Mouse (Mus musculus) CH12F3 (cell line): ENCODE measurements around the gene Neurog2.

ENCODE experiments used
- in situ Hi-C: fragments of 300-500 bp; cut with MboI; formaldehyde crosslinking; loops from 2 replicates; pipeline ENCODE4 v1.14.3; 2020; ENCODE audit warnings: low sequenced_read_pairs

The Neurog2 gene

GRCm38 (mm10) chr3:127633080-127634032, at the start of gene Neurog2:
Neurog2 (plus strand) TSS chr3:127633135.
- in situ Hi-C loops: loop anchor here (25.0 kb wide), 1 partner anchor 304 kb away; no protein-coding TSS in a partner anchor

DNA sequence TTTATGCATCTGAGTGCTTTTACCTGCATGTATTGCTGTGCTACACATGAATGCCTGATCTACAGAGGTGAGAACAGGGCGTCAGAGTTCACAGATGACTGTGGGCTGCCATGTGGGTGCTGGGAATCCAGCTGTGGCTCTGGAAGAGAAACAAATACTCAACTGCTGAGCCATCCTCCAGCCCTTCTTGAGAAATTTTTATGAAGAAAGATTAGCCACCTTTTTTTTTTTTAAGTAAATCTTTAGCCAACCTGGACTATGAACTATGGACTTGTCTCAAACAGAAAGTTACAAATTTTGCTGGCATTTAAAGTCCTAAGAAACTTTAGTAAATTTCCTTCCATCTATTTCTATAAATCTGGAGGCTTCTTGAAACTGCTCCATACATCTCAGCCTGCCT, 35.8 kb upstream of the Neurog2 start:
- in situ Hi-C loops: no loop called here

GRCm38 (mm10) chr3:127608109-127608508, 24.8 kb upstream of the Neurog2 start:
- in situ Hi-C loops: no loop called here

- in situ Hi-C loops: loop anchor here (25.0 kb wide), 1 partner anchor 312 kb away; no protein-coding TSS in a partner anchor
Measured at GRCm38 (mm10) chr3:127625296-127625695, 7.6 kb upstream of the Neurog2 start.

GRCm38 (mm10) chr3:127625701-127626399, 7.1 kb upstream of the Neurog2 start:
- in situ Hi-C loops: loop anchor here (25.0 kb wide), 1 partner anchor 311 kb away; no protein-coding TSS in a partner anchor

- in situ Hi-C loops: loop anchor here (25.0 kb wide), 1 partner anchor 311 kb away; no protein-coding TSS in a partner anchor
Measured at GRCm38 (mm10) chr3:127626524-127626923, 6.4 kb upstream of the Neurog2 start.

DNA sequence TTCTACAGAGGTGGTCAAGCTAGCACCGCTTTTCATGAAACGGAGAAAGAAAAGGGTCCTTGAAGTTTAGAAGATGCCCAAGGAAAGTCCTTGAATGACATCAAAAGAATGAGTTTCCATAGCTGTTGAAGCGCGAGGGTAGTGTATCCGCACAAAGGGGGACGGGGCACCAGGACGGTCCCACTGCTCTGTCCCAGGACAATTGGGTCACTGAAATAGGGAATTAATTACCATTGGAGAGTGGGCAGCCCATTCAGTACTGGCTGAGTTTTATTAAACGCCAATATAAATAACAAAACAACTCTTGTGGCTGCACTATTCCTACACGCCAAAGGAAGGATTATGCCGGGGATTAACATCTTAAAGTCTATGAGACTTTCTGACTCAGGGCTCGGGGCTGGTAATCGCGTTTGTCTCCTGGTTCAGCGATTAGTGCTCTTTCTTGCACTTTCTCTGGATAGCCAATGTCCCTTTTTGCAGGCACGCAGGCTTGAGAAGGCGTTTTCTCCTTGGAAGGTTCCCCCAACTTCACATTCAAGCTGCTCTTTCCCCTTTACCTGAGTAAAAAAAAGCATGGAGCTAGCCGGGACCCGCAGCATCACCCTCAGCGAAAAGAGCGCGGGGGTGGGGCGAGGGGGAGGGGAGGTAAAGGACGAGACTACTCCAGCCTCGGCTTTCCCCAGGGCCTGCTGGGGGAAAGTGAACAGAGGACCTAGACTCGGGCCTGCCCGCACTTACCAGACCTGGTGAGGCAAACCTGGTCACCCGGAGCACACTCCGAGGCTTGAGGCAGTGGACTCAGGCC, 5.6 kb upstream of the Neurog2 start:
- in situ Hi-C loops: loop anchor here (25.0 kb wide), 1 partner anchor 310 kb away; no protein-coding TSS in a partner anchor

GRCm38 (mm10) chr3:127627956-127628310, 5.0 kb upstream of the Neurog2 start:
- in situ Hi-C loops: loop anchor here (25.0 kb wide), 1 partner anchor 309 kb away; no protein-coding TSS in a partner anchor

GRCm38 (mm10) chr3:127628311-127629184, 4.4 kb upstream of the Neurog2 start:
- in situ Hi-C loops: loop anchor here (25.0 kb wide), 1 partner anchor 309 kb away; no protein-coding TSS in a partner anchor

DNA sequence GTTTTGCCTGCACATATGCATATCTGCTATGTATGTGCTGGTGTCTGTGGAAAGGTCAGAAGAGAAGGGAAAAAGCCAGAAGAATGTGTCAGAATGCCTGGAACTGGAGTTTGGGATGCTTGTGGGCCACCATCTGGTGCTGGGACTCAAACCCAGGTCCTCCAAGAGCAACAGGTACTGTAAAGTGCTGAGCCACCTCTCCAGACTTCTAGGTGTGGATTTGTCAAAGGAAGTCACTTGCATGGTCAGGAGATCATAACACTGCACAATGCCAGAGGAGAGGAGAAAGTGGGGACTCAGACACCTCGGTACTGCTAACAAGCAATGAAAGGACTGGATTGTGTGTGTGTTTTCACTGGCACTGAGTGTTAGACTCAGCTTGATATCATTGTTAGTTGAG, 2.7 kb upstream of the Neurog2 start:
- in situ Hi-C loops: loop anchor here (25.0 kb wide), 1 partner anchor 307 kb away; no protein-coding TSS in a partner anchor

- in situ Hi-C loops: loop anchor here (25.0 kb wide), 1 partner anchor 306 kb away; no protein-coding TSS in a partner anchor
Measured at GRCm38 (mm10) chr3:127630735-127631372, 2.1 kb upstream of the Neurog2 start.

DNA sequence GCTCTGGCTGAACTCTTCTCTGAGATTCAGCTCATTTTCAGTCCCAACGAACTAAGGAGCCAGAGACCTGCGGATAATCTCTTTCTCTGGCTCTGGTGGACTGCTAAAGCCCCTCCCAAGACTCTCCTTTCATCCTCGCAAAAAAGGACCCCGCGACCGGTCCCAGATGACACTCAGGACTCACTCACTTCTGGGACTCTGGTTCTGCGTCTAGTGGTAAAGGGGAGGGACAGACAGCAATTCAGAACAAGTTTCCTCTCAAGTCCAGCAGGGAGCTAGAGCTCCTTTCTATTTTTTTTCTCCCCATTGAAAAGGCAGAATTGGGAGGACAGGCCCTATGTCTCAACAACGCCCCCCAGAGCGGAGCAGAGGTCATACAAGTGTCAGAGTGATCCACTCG, 1.4 kb upstream of the Neurog2 start:
- in situ Hi-C loops: loop anchor here (25.0 kb wide), 1 partner anchor 306 kb away; no protein-coding TSS in a partner anchor

- in situ Hi-C loops: loop anchor here (25.0 kb wide), 1 partner anchor 305 kb away; no protein-coding TSS in a partner anchor
Measured at GRCm38 (mm10) chr3:127632531-127632930, 404 bp upstream of the Neurog2 start.

DNA sequence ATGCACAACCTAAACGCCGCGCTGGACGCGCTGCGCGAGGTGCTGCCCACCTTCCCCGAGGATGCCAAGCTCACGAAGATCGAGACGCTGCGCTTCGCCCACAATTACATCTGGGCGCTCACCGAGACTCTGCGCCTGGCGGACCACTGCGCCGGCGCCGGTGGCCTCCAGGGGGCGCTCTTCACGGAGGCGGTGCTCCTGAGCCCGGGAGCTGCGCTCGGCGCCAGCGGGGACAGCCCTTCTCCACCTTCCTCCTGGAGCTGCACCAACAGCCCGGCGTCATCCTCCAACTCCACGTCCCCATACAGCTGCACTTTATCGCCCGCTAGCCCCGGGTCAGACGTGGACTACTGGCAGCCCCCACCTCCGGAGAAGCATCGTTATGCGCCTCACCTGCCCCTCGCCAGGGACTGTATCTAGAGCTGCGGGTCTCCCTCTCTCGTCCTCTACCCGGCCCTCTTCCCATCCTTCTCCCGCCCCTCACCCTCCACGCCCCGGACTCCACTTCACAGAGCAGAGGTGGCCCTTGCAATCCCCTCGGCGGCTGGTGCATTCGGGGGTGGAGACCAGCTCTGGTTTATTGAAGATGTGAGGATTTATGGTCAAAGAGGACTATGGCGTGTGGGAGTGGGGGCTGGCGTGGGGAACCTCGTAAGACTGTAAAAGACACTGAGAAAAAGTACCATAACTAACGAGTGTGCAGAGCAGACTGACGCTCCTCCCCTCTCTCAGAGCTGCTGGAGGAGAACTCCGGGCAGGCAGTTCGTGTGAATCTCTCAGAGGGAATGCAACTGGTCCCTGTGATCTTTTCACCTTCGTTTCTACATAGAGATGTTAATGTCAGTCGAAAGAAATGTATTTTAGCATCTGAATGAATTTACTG, 1.4 kb downstream of the Neurog2 start:
- in situ Hi-C loops: loop anchor here (25.0 kb wide), 1 partner anchor 303 kb away; no protein-coding TSS in a partner anchor

- in situ Hi-C loops: loop anchor here (25.0 kb wide), 1 partner anchor 302 kb away; no protein-coding TSS in a partner anchor
Measured at GRCm38 (mm10) chr3:127634984-127635349, 2.0 kb downstream of the Neurog2 start.

DNA sequence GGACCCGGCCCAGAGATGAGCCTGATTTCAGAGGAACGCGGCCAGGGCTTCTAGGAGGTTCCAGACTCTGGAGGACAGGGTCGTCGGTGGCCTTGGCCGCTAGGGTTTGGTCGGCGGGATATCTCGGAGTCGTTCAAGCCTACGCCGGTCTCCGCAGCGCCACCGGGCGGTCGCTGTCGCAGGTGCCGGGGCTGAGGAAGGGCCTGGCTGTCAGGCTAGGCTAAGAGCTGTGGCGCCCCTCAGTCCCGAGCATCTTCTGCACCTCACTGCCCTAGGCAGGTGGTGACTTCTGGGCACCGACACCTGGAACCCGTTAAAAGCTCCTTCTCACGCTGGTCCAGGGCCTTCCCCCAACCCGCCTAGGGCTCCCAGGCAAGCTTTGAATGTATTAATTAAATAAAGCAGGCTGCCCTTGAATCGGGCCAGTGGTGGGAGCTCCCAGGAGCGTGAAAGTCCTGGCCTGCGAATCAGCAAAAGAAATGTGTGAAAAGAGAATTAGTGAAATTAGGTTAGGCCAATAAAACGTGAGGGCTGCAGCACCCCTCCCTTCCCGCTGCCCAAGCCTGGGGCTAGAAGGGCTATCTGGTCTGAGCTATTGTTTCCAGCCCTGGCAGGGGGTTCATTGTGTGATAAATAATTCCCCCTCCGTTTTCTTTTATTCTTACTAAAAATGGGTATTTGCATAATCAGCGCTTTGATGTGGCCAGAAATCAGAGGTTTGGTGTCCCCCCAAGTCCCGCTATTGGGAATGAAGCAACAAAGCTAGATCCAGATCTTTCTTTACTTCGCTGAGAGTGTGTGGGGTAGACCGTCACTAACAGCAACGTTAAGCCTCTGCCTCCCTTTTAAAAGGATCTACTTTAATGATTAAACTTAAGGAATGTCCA, 7.2 kb downstream of the Neurog2 start:
- in situ Hi-C loops: loop anchor here (25.0 kb wide), 1 partner anchor 297 kb away; no protein-coding TSS in a partner anchor
